Mouse (Mus musculus) lung, postnatal 0 days (tissue): ENCODE data around the gene 2900026A02Rik.

Experiments
- CTCF ChIP-seq: IDR thresholded peaks from 2 replicates; pipeline ENCODE4 v1.5.1; 2016; ENCODE audit warnings: antibody characterized with exemption, mild to moderate bottlenecking
- EP300 ChIP-seq: IDR thresholded peaks from 2 replicates; pipeline ENCODE4 v1.6.1; 2016; ENCODE audit warnings: antibody characterized with exemption, mild to moderate bottlenecking, control low read depth

DNA sequence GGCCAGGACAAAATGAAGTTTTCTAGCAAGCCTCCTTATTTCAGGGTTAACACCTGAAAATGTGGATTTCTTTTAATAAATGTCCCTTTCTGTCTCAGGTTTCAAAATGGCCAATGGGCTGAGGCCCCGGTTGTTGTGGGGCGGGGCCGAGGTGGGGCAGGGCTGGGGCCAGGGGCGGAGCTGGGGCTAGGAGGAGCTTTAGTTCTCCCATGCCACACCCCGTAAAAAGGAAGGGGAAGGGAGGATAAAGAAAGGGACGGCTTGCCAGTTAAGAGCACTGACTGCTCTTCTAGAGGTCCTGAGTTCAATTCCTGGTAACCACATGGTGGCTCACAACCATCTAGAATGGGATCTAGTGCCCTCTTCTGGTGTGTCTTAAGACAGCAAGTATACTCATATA lies 39.6 kb downstream of the 2900026A02Rik start:
- TF ChIP-seq CTCF, result 0 out of 2 replicates have a peak, but pooled peaks have one; percentile 3
- no peak for TF ChIP-seq EP300
